Comparison of ENCODE assay signal across 9 mouse cellular contexts in genomic region chr7:49754767-49755166, GRCm38 (mm10). TPM values are rescaled to one million over a fixed set of nuclear protein-coding genes. Genes with fewer than 3 reads are reported as not detected.
DNase-seq lines count a peak whose midpoint lies in the region; ATAC-seq and TF ChIP-seq lines count a peak whose summit lies in the region.
"Had no signal": no experiment of that assay in that cellular context is flagged by ENCODE, and none has a peak within 500 bp of the region (broad histone marks: within the 10 kb centered on the region; RNA-seq: fewer than 3 reads in every experiment).

No protein-coding gene starts in this region.

- H3K9me3 ChIP-seq in forebrain, embryonic 13.5 days (replicated peaks): 0 out of 2 replicates have a peak, but pooled peaks cover 2% of the 10 kb centered on the region
- peaks cover 5% of the 10 kb centered on the region; the same call in 1 of the 2 replicates for H3K9me3 ChIP-seq in forebrain, embryonic 16.5 days (ENCODE audit: control insufficient read depth, low read length)
- H3K9me3 ChIP-seq in lung, postnatal 0 days (ENCODE audit: low read length): no peaks in the 10 kb centered on the region
- H3K9me3 ChIP-seq: stomach, embryonic 15.5 days had no signal

- peak; percentile 87 for TF ChIP-seq CTCF in lung, postnatal 0 days (IDR thresholded peaks at IDR 0.05)

- no peak overlapping the region for H3K27ac ChIP-seq in forebrain, embryonic 13.5 days
- H3K27ac ChIP-seq in forebrain, embryonic 16.5 days (ENCODE audit: low read length): no peak overlapping the region
- no peak overlapping the region for H3K27ac ChIP-seq in lung, postnatal 0 days (ENCODE audit: low read length)
- H3K27ac ChIP-seq: stomach, embryonic 15.5 days had no signal

- no peaks in the 10 kb centered on the region for H3K36me3 ChIP-seq in forebrain, embryonic 13.5 days (ENCODE audit: poor library complexity, severe bottlenecking)
- no peaks in the 10 kb centered on the region for H3K36me3 ChIP-seq in forebrain, embryonic 16.5 days (ENCODE audit: control insufficient read depth, insufficient read depth)
- H3K36me3 ChIP-seq in lung, postnatal 0 days (ENCODE audit: insufficient read depth, low read length): no peaks in the 10 kb centered on the region
- H3K36me3 ChIP-seq: stomach, embryonic 15.5 days had no signal

- no peak for TF ChIP-seq EP300 in lung, postnatal 0 days (IDR thresholded peaks at IDR 0.05)

- 0 out of 2 replicates have a peak, but pooled peaks have one; percentile 28 for ATAC-seq in forebrain, embryonic 13.5 days
- ATAC-seq in forebrain, embryonic 16.5 days: no peak
- peak; percentile 60 for ATAC-seq in inflammation-experienced regulatory T-cells, adult 6 months
- peak; percentile 26; the same call in 1 of the 2 replicates for ATAC-seq in lung, postnatal 0 days

- H3K27me3 ChIP-seq in forebrain, embryonic 13.5 days: peaks cover 97% of the 10 kb centered on the region
- H3K27me3 ChIP-seq in forebrain, embryonic 16.5 days (replicated peaks; ENCODE audit: control insufficient read depth, insufficient read depth, low read length): peaks cover 53% of the 10 kb centered on the region
- no peaks in the 10 kb centered on the region for H3K27me3 ChIP-seq in lung, postnatal 0 days (replicated peaks; ENCODE audit: insufficient read depth, low read length)

- DNase-seq in urinary bladder, postnatal 25 days (ENCODE audit: low spot score): peak; percentile 62
- DNase-seq in urinary bladder, postnatal 10 days (ENCODE audit: low spot score): no peak
- DNase-seq in embryo, embryonic 10.5 days (ENCODE audit: low spot score): peak; percentile 85
- DNase-seq in lung, postnatal 0 days (ENCODE audit: low spot score): peak; percentile 58
- DNase-seq in spleen, adult 12 weeks (ENCODE audit: low spot score): peak; percentile 44

- no peak overlapping the region for H3K4me3 ChIP-seq in forebrain, embryonic 13.5 days
- no peak overlapping the region for H3K4me3 ChIP-seq in forebrain, embryonic 16.5 days (replicated peaks; ENCODE audit: low read length)
- H3K4me3 ChIP-seq in lung, postnatal 0 days (ENCODE audit: low read depth, low read length): no peak overlapping the region
- H3K4me3 ChIP-seq: stomach, embryonic 15.5 days had no signal

- 5% methylated on average over 9 of the region's 9 CpGs for WGBS in forebrain, embryonic 13.5 days
- WGBS in forebrain, embryonic 16.5 days: 5% methylated on average over 9 of the region's 9 CpGs
- WGBS in lung, postnatal 0 days: 3% methylated on average over 9 of the region's 9 CpGs

- no peak overlapping the region for H3K4me2 ChIP-seq in forebrain, embryonic 13.5 days
- no peak overlapping the region for H3K4me2 ChIP-seq in forebrain, embryonic 16.5 days (ENCODE audit: low read length)
- H3K4me2 ChIP-seq in lung, postnatal 0 days (replicated peaks; ENCODE audit: low read depth, low read length): no peak overlapping the region
- H3K4me2 ChIP-seq: stomach, embryonic 15.5 days had no signal

- no peak overlapping the region for H3K9ac ChIP-seq in forebrain, embryonic 13.5 days
- no peak overlapping the region for H3K9ac ChIP-seq in forebrain, embryonic 16.5 days (replicated peaks; ENCODE audit: low read depth, low read length)
- H3K9ac ChIP-seq in lung, postnatal 0 days (replicated peaks; ENCODE audit: low read depth): no peak overlapping the region
- H3K9ac ChIP-seq: stomach, embryonic 15.5 days had no signal

- H3K4me1 ChIP-seq in forebrain, embryonic 13.5 days: peaks cover 6% of the 10 kb centered on the region; the same call in 1 of the 2 replicates
- peaks cover 6% of the 10 kb centered on the region for H3K4me1 ChIP-seq in forebrain, embryonic 16.5 days (replicated peaks; ENCODE audit: control insufficient read depth, insufficient read depth, low read length)
- peaks cover 3% of the 10 kb centered on the region; the same call in 1 of the 2 replicates for H3K4me1 ChIP-seq in lung, postnatal 0 days (ENCODE audit: insufficient read depth, low read depth, low read length)

RNA-seq across cellular contexts. Expression of gene Htatip2, which starts 4.1 kb away (rescaled TPM):
- polyA plus RNA-seq in forebrain, embryonic 13.5 days (2015; fragmentation: Nextera tagmentation; extraction: Ambion mirVana): 1.7 and 2.3 TPM in 2 replicates
- polyA plus RNA-seq in forebrain, embryonic 16.5 days (2015; fragmentation: Nextera tagmentation; extraction: Ambion mirVana): 2.5 and 2.8 TPM in 2 replicates
- polyA plus RNA-seq in inflammation-experienced regulatory T-cells, adult 6 months (2017; shearing (Covaris generic)): 10 to 100 TPM; 39.3 to 48.3 (median 44.2) TPM
- 14.9 and 17.7 TPM in 2 replicates for polyA plus RNA-seq in lung, postnatal 0 days (2015; fragmentation: Nextera tagmentation; extraction: Ambion mirVana)

RNA-seq across cellular contexts. Expression of gene Prmt3, which starts 23.4 kb away (rescaled TPM):
- polyA plus RNA-seq in forebrain, embryonic 13.5 days (2015; fragmentation: Nextera tagmentation; extraction: Ambion mirVana): 47.6 and 53.3 TPM in 2 replicates
- polyA plus RNA-seq in forebrain, embryonic 16.5 days (2015; fragmentation: Nextera tagmentation; extraction: Ambion mirVana): 54.5 and 56.0 TPM in 2 replicates
- 10 to 100 TPM in 2 of 3 experiments, 1 to 10 TPM in 1; 7.8 to 13.2 (median 12.8) TPM for polyA plus RNA-seq in inflammation-experienced regulatory T-cells, adult 6 months (2017; shearing (Covaris generic))
- polyA plus RNA-seq in lung, postnatal 0 days (2015; fragmentation: Nextera tagmentation; extraction: Ambion mirVana): 15.9 and 17.1 TPM in 2 replicates
